Mouse (Mus musculus): Measurements from ENCODE around the gene Pigl. TPM values are rescaled to one million over a fixed set of nuclear protein-coding genes. Genes with fewer than 3 reads are reported as not detected.
"Not testable (repeated sequence)": the region's sequence is repeated elsewhere in the genome, so short reads cannot be mapped to it uniquely, and the experiment has no call there.

Pigl gene
- total RNA-seq, 2 experiments from 2014 or later, result 5.5 to 6.4 TPM

DNA sequence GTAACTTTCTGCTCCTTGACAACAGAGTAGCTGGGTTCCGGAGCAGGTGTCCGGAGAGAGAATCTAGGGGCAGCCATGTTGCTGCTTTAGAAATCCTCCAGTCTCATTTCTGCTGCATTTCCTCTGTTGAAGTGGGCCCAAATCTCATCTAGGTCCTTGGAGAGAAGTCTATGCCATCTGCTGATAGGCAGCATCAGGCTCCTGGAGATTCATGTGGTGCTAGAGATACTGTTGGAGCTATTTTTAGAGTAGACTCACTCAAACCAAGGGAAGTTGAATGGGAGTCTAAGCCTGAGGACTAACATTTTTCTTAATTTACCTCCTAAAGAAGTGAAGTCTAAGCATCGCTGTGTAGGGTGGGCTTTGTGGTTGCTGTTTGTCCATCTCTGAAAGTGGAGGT is 6.4 kb downstream of the Pigl start:
- no peak for DNase-seq (ENCODE audit: low spot score in 2 of 2)
- intact Hi-C loops (cut with DNase I), result no loop called here

- intact Hi-C loops (cut with DNase I), result no loop called here
- DNase-seq (ENCODE audit: low spot score in 2 of 2), result no peak
Measured at GRCm38 (mm10) chr11:62465849-62466248, 7.6 kb downstream of the Pigl start.

GRCm38 (mm10) chr11:62466546-62466945 is 8.3 kb downstream of the Pigl start:
- DNase-seq (ENCODE audit: low spot score in 2 of 2), result no peak
- intact Hi-C loops (cut with DNase I), result no loop called here

DNA sequence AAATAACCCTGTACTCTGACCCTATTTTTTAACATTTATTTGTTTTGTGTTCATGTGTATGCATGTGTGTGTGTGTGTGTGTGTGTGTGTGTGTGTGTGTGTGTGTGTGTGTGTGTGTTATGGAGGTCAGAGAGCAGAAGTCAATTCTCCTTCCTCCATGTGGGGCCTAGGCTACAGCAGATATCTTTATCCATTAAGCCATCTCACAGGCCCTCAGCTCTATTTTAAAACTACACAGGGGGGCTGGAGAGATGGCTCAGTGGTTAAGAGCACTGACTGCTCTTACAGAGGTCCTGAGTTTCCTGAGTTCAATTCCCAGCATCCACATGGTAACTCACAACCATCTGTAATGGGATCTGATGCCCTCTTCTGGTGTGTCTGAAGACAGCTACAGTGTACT is 9.0 kb downstream of the Pigl start:
- intact Hi-C loops (cut with DNase I); DNase-seq (ENCODE audit: low spot score in 2 of 2): not testable (repeated sequence)

DNA sequence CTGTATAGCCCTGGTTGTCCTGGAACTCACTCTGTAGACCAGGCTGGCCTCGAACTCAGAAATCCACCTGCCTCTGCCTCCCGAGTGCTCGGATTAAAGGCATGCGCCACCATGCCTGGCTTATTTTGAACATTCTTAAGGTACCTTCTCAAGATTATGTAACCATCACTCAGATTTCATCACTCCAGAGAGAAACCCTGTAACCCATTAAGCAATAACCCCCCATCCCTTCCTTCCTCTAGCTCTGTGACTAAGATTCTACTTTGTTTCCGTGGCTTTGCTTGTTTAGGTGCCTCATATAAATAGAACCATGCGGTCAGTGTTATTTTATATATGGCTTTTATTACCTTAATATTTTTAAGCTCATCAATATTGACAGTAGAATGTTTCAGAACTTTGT is 12.2 kb downstream of the Pigl start:
- intact Hi-C loops (cut with DNase I), result no loop called here

DNA sequence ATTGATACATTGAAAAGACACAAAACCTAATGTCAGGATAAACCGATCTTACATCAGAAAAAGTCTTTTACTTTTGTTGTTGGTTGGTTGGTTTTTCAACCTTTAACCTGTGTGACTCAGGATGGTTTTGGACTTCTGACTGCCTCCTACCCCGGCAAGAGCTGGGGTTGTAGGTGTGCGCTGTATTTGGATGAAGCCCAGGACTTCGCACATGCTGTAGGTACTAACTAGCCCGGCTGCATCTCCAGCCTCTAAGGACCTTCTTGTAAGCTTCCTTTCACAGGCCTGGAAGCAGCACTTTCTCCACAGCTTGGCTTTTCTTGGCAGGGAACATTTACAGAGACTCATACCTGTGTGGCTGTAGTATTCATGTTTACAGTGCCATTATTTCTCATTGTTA is 15.3 kb downstream of the Pigl start:
- intact Hi-C loops (cut with DNase I), result no loop called here

More for the DNA sequence above, 12.2 kb downstream of the Pigl start:
- no peak for DNase-seq (ENCODE audit: low spot score in 2 of 2)

GRCm38 (mm10) chr11:62476156-62476555 is 17.9 kb downstream of the Pigl start:
- no peak for DNase-seq (ENCODE audit: low spot score in 2 of 2)
- intact Hi-C loops (cut with DNase I), result no loop called here

More for the DNA sequence above, 15.3 kb downstream of the Pigl start:
- no peak for DNase-seq (ENCODE audit: low spot score in 2 of 2)

- intact Hi-C loops (cut with DNase I), result no loop called here
- DNase-seq (ENCODE audit: low spot score in 2 of 2), result no peak
Measured at GRCm38 (mm10) chr11:62478931-62479330, 20.7 kb downstream of the Pigl start.

- intact Hi-C loops (cut with DNase I), result no loop called here
- DNase-seq (ENCODE audit: low spot score in 2 of 2), result no peak
Measured at GRCm38 (mm10) chr11:62479581-62479980, 21.3 kb downstream of the Pigl start.

DNA sequence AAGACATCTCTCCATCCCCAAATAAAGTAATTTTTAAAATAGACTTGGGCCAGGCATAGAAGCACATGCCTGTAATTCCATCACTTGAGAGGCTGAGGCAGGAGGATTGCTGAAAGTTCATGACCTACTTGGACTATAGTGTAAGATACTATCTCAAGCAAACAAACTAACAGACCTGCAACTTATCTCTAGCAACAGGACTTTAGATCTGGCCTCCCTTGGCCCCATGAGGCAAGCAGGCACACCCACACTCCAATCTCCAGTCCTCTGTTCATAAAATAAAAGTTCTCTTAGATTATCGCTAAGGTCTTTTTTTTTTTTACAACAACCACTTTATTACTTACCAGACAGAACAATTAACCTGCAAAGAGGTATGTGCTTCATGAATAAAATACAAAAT is 28.7 kb downstream of the Pigl start:
- DNase-seq (ENCODE audit: low spot score in 2 of 2), result no peak
- intact Hi-C loops (cut with DNase I), result no loop called here

- intact Hi-C loops (cut with DNase I), result no loop called here
- no peak for DNase-seq (ENCODE audit: low spot score in 2 of 2)
Measured at GRCm38 (mm10) chr11:62487540-62488350, 29.5 kb downstream of the Pigl start.

DNA sequence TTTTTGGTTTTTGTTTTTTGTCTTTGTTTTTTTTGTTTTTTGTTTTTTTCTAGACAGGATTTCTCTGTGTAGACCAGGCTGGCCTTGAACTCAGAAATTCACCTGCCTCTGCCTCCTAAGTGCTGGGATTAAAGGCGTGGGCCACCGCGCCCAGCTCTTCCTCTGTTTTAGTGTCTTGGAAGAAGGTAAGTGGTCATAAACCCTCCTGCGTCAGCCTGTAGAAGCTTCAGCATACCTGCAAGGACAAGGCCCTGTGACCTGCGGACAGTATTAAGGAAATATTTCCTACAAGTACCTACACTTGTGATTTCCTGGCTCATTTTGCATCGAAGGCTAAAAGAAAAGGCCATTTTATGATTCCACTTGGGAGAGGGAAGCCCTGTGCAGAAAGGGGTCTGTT is 35.4 kb downstream of the Pigl start:
- DNase-seq (ENCODE audit: low spot score in 2 of 2), result no peak
- intact Hi-C loops (cut with DNase I), result no loop called here

- DNase-seq (ENCODE audit: low spot score in 2 of 2), result peak in 1 of 2 experiments; percentile 14
- intact Hi-C loops (cut with DNase I), result no loop called here
Measured at GRCm38 (mm10) chr11:62494754-62495275, 36.6 kb downstream of the Pigl start.

DNA sequence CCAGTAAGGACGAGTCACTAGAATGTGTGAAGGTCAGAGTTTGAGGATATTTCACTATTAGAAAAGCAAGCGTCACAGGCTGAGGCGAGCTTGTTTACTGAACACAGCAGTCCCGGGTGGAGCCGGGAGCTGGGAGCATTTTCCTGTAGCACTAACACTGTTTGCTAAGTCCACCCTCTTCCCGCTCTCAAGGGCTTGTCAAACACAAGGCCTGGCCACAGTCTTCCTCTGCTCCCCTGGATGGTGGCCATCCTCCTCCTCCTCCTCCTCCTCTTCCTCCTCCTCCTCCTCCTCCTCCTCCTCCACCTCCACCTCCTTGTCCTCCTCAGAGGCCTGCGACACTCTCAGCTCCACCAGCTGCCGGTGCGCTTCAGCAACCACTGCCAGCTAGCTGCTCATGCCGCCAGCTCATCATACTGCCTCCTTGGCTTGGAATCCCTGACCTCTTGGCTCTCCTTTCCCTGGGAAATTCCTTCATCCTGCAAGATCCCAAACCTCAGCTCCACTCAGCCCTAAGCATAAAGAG is 37.1 kb downstream of the Pigl start:
- DNase-seq (ENCODE audit: low spot score in 2 of 2), result no peak
- intact Hi-C loops (cut with DNase I), result no loop called here

DNA sequence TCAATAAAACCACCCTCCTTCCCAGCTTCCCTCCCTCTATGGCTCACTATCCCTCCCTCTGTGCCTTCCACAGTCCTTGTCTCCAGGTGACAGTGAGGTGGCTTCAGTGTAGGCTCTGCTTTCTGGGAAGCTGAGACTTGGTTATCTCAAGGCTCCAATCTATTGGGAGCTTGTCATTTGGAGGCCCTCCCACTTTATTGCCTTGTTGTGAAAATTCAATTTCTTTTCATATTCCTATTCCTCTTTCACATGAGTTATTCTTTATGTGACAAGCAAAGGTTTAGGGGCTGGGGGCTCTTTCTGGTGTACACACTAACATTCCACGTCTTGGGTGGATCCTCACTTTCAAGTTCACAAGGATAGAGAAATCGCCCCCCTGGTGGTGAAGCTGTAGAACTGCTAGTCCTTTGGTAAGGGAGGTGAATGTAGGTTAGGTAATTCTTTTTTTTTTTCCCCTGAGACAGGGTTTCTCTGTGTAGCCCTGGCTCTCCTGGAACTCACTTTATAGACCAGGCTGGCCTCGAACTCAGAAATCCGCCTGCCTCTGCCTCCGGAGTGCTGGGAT is 38.0 kb downstream of the Pigl start:
- intact Hi-C loops (cut with DNase I), result no loop called here
- no peak for DNase-seq (ENCODE audit: low spot score in 2 of 2)

DNA sequence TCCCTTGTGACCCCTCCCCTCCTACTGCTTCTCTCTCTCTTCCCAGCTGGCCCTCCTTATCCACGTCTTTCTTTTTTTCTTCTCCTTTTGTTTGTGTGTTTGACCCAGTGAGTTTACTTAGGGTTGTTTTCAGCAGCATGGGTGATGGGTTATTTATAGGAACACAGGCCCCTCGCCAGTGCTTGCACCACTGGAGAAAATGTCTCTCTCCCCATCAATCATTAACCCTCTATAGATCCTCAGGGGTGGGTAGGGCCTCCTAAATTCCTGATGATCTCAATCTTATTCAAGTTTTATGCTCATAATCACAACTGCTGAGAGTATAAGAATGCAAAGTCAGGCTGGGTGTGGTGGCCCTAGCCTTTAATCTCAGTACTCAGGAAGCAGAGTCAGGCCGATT is 38.9 kb downstream of the Pigl start:
- DNase-seq (ENCODE audit: low spot score in 2 of 2), result no peak
- intact Hi-C loops (cut with DNase I), result no loop called here

DNA sequence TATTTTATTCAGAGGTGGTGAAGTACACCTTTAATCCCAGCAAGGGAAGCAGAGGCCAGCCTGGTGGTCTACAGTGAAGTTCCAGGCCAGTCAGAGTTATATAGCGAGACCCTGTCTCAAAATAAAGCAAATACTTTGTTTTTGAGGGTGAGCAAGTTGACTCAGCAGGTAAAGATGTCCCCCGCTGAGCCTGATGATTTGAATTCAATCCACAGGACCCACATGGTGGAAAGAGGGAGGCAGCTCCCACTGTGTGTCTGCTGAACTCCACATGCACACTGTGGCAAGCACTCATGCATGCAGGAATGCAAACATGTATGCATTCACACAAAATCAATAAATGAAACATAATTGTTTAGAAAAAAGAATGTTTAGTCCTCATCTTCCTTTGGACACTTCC is 40.5 kb downstream of the Pigl start:
- DNase-seq (ENCODE audit: low spot score in 2 of 2), result no peak
- intact Hi-C loops (cut with DNase I), result no loop called here

DNA sequence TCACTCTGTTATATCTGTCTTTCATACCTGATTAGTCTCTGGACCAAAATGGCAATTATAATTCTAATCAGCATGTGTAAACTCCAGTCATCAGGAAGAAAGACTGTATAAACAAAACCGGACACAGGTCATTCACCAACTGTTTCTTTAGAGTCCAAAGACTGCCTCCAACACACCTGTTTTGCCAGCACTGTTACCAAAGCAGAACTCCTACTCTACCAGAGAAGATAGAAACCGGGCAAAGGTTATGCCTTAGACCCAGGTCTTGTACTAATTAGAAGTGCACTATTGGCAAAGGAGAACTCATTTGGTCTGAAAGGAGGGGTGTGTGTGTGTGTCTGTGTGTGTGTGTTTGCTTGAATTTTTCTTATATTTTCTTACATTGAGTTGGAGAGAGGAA is 42.3 kb downstream of the Pigl start:
- DNase-seq (ENCODE audit: low spot score in 2 of 2), result no peak
- intact Hi-C loops (cut with DNase I), result no loop called here

GRCm38 (mm10) chr11:62507683-62508082 is 49.4 kb downstream of the Pigl start:
- no peak for DNase-seq (ENCODE audit: low spot score in 2 of 2)
- intact Hi-C loops (cut with DNase I), result no loop called here

DNA sequence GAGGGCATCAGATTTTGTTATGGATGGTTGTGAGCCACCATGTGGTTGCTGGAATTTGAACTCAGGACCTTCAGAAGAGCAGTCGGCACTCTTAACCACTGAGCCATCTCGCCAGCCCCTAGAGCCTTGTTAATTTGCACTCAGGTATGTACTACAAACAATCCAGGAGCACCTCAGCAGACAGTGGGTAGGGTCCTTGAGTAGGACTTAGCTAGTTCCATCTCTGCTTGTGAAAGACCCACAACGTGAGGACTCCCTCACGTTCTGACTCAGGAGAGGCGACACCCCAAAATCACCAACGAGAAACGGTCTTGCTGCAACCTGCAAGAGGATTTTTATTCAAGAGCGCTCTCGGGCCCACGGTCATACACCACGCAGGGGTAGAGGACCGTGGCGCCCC is 50.1 kb downstream of the Pigl start:
- DNase-seq (ENCODE audit: low spot score in 2 of 2); intact Hi-C loops (cut with DNase I): not testable (repeated sequence)

DNA sequence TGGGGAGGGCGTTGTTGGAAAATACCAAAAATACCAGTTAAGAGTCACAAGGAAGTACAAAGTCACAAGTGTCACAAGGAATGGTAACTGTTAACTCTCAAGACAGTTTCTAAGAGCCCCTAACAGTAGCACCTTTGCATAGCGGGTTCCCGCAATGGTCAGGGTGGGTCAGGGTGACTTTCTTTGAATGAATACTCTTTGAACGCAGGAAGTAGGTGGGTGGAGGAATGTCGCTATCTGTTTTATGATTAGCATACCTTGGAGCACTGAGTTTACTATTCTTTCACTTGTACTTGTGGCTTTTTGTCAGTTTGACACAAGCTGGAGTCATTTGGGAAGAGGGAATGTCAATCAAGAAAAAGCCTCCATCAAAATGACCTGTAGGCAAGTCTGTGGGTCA is 50.6 kb downstream of the Pigl start:
- DNase-seq (ENCODE audit: low spot score in 2 of 2); intact Hi-C loops (cut with DNase I): not testable (repeated sequence)
